Mouse (Mus musculus) megakaryocyte, embryonic 14.5 days (primary cell): ENCODE results near the gene Htr2c.

Source experiments
- FLI1 ChIP-seq: IDR thresholded peaks from 2 replicates; pipeline ENCODE4 v1.6.1; 2012; ENCODE audit warnings: low read length, inconsistent platforms, mixed read lengths
- GATA1 ChIP-seq: IDR thresholded peaks from 3 replicates; pipeline ENCODE4 v1.6.1; 2012; ENCODE audit warnings: mixed read lengths, low read length, inconsistent platforms, borderline replicate concordance

DNA sequence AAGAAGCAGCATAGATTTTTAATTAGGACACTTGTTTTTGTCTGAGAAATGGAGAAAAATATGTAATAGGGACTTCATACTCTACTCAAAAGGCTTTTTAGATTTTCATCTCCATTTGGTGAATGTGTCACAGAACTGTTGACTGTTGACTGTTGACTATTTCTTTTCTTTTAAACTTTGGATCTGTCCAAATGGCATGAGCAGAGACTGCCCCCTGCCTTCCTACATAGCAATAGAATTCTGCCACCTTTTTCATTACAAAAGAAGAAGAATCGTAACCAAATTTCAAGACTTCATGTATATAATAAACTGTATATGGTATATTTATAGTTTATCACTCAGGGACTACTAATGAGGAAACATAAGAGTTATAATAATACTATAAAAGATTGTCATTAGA lies 3.7 kb upstream of the Htr2c start:
- no peak for TF ChIP-seq FLI1
- TF ChIP-seq GATA1: no peak
